Mouse (Mus musculus) kidney, adult 8-10 months (tissue): ENCODE measurements around the gene Clcn3.
A peak's percentile ranks its signal among the peaks of the same experiment; 100 is the strongest.
"Not testable (repeated sequence)": the region's sequence is repeated elsewhere in the genome, so short reads cannot be mapped to it uniquely, and the experiment has no call there.

Experiments used
- DNase-seq, 2 experiments: peaks; one replicate each; pipeline ENCODE4 v3.0.0; 2022

The Clcn3 gene

GRCm38 (mm10) chr8:60982701-60983687 lies at the start of gene Clcn3:
Gene Clcn3, minus strand, starts transcription at chr8:60983300.
- DNase-seq: peak; percentile 98

GRCm38 (mm10) chr8:60996468-60996867 lies 13.4 kb upstream of the Clcn3 start:
- DNase-seq: no peak

- DNase-seq: no peak
Observed at GRCm38 (mm10) chr8:60993639-60993986, 10.5 kb upstream of the Clcn3 start.

GRCm38 (mm10) chr8:60992910-60993638 lies 10.0 kb upstream of the Clcn3 start, which contains the start of gene Nek1:
Gene Nek1, plus strand, starts transcription at chr8:60993195.
- DNase-seq: peak; percentile 97

- DNase-seq: peak; percentile 81 to 82
Observed at GRCm38 (mm10) chr8:60992561-60992909, 9.4 kb upstream of the Clcn3 start.

GRCm38 (mm10) chr8:60984260-60985010 lies 1.3 kb upstream of the Clcn3 start:
- DNase-seq: not testable (repeated sequence)

GRCm38 (mm10) chr8:60983688-60984079 lies 584 bp upstream of the Clcn3 start:
- peak; percentile 84 to 85 for DNase-seq

- no peak for DNase-seq
Observed at GRCm38 (mm10) chr8:60981388-60981787, 1.7 kb downstream of the Clcn3 start.

- DNase-seq: no peak
Observed at GRCm38 (mm10) chr8:60978496-60978895, 4.6 kb downstream of the Clcn3 start.

- no peak for DNase-seq
Observed at GRCm38 (mm10) chr8:60976818-60977217, 6.3 kb downstream of the Clcn3 start.

GRCm38 (mm10) chr8:60974837-60975236 lies 8.3 kb downstream of the Clcn3 start:
- DNase-seq: no peak

GRCm38 (mm10) chr8:60973448-60973847 lies 9.7 kb downstream of the Clcn3 start:
- DNase-seq: no peak

GRCm38 (mm10) chr8:60971808-60972207 lies 11.3 kb downstream of the Clcn3 start:
- DNase-seq: peak in 1 of 2 experiments; percentile 41

- DNase-seq: no peak
Observed at GRCm38 (mm10) chr8:60969091-60969490, 14.0 kb downstream of the Clcn3 start.

GRCm38 (mm10) chr8:60965741-60966140 lies 17.4 kb downstream of the Clcn3 start:
- DNase-seq: no peak

- DNase-seq: no peak
Observed at GRCm38 (mm10) chr8:60965306-60965705, 17.8 kb downstream of the Clcn3 start.

GRCm38 (mm10) chr8:60964518-60964917 lies 18.6 kb downstream of the Clcn3 start:
- no peak for DNase-seq

- DNase-seq: no peak
Observed at GRCm38 (mm10) chr8:60963931-60964330, 19.2 kb downstream of the Clcn3 start.

GRCm38 (mm10) chr8:60962763-60963162 lies 20.3 kb downstream of the Clcn3 start:
- DNase-seq: no peak

- DNase-seq: no peak
Observed at GRCm38 (mm10) chr8:60956847-60957246, 26.3 kb downstream of the Clcn3 start.

- DNase-seq: peak; percentile 35 to 58
Observed at GRCm38 (mm10) chr8:60954281-60955014, 28.7 kb downstream of the Clcn3 start.

GRCm38 (mm10) chr8:60952803-60953202 lies 30.3 kb downstream of the Clcn3 start:
- no peak for DNase-seq
